Mouse (Mus musculus): ENCODE measurements around the gene B3galt4. TPM values are rescaled to one million over a fixed set of nuclear protein-coding genes. Genes with fewer than 3 reads are reported as not detected.

The B3galt4 gene
- polyA plus RNA-seq, 1 experiment from 2014 or later: 3.8 TPM

Other genes with a start within 250 kb of the B3galt4 start
- 71.0 and 85.3 TPM in 2 replicates for gene March2, start 232.8 kb downstream of the B3galt4 start, polyA plus RNA-seq (2014; fragmentation: Nextera tagmentation; extraction: Ambion mirVana)
- gene Rab11b, start 191.0 kb downstream of the B3galt4 start, polyA plus RNA-seq (2014; fragmentation: Nextera tagmentation; extraction: Ambion mirVana): 300 and 314 TPM in 2 replicates
- gene Angptl4, start 169.7 kb downstream of the B3galt4 start, polyA plus RNA-seq (2014; fragmentation: Nextera tagmentation; extraction: Ambion mirVana): 13.5 and 16.4 TPM in 2 replicates
- 53.8 and 54.2 TPM in 2 replicates for gene Kank3, start 141.0 kb downstream of the B3galt4 start, polyA plus RNA-seq (2014; fragmentation: Nextera tagmentation; extraction: Ambion mirVana)
- gene Rps28, start 126.9 kb downstream of the B3galt4 start, polyA plus RNA-seq (2014; fragmentation: Nextera tagmentation; extraction: Ambion mirVana): 653 and 768 TPM in 2 replicates
- 628 and 707 TPM in 2 replicates for gene Ndufa7, start 126.9 kb downstream of the B3galt4 start, polyA plus RNA-seq (2014; fragmentation: Nextera tagmentation; extraction: Ambion mirVana)
- gene Cd320, start 108.4 kb downstream of the B3galt4 start, polyA plus RNA-seq (2014; fragmentation: Nextera tagmentation; extraction: Ambion mirVana): 43.5 and 49.2 TPM in 2 replicates
- not detected in 2 replicates for gene Gm7029, start 77.7 kb downstream of the B3galt4 start, polyA plus RNA-seq (2014; fragmentation: Nextera tagmentation; extraction: Ambion mirVana)
- 4.5 and 5.4 TPM in 2 replicates for gene Kifc1, start 60.8 kb downstream of the B3galt4 start, polyA plus RNA-seq (2014; fragmentation: Nextera tagmentation; extraction: Ambion mirVana)
- 0.26 and 0.35 TPM in 2 replicates for gene Platr17, start 46.4 kb downstream of the B3galt4 start, polyA plus RNA-seq (2014; fragmentation: Nextera tagmentation; extraction: Ambion mirVana)
- 24.5 and 27.2 TPM in 2 replicates for gene Daxx, start 42.1 kb downstream of the B3galt4 start, polyA plus RNA-seq (2014; fragmentation: Nextera tagmentation; extraction: Ambion mirVana)
- 44.9 and 47.1 TPM in 2 replicates for gene Tapbp, start 35.6 kb downstream of the B3galt4 start, polyA plus RNA-seq (2014; fragmentation: Nextera tagmentation; extraction: Ambion mirVana)
- 4.5 and 8.9 TPM in 2 replicates for gene Zbtb22, start 35.6 kb downstream of the B3galt4 start, polyA plus RNA-seq (2014; fragmentation: Nextera tagmentation; extraction: Ambion mirVana)
- gene Rgl2, start 21.9 kb downstream of the B3galt4 start, polyA plus RNA-seq (2014; fragmentation: Nextera tagmentation; extraction: Ambion mirVana): 30.3 and 38.9 TPM in 2 replicates
- gene Pfdn6, start 11.1 kb downstream of the B3galt4 start, polyA plus RNA-seq (2014; fragmentation: Nextera tagmentation; extraction: Ambion mirVana): 110 TPM in 2 replicates
- gene Wdr46, start 10.8 kb downstream of the B3galt4 start, polyA plus RNA-seq (2014; fragmentation: Nextera tagmentation; extraction: Ambion mirVana): 14.7 and 15.5 TPM in 2 replicates
- 27.6 and 30.6 TPM in 2 replicates for gene Vps52, start 4.3 kb upstream of the B3galt4 start, polyA plus RNA-seq (2014; fragmentation: Nextera tagmentation; extraction: Ambion mirVana)
- gene Rps18, start 4.5 kb upstream of the B3galt4 start, polyA plus RNA-seq (2014; fragmentation: Nextera tagmentation; extraction: Ambion mirVana): 1,085 and 1,186 TPM in 2 replicates
- 32.3 and 37.8 TPM in 2 replicates for gene H2-K1, start 48.9 kb upstream of the B3galt4 start, polyA plus RNA-seq (2014; fragmentation: Nextera tagmentation; extraction: Ambion mirVana)
- 5.4 and 7.4 TPM in 2 replicates for gene Ring1, start 73.2 kb upstream of the B3galt4 start, polyA plus RNA-seq (2014; fragmentation: Nextera tagmentation; extraction: Ambion mirVana)
- gene H2-Ke6, start 76.6 kb upstream of the B3galt4 start, polyA plus RNA-seq (2014; fragmentation: Nextera tagmentation; extraction: Ambion mirVana): 46.8 and 57.7 TPM in 2 replicates
- 48.0 and 53.2 TPM in 2 replicates for gene Slc39a7, start 80.2 kb upstream of the B3galt4 start, polyA plus RNA-seq (2014; fragmentation: Nextera tagmentation; extraction: Ambion mirVana)
- gene Rxrb, start 80.3 kb upstream of the B3galt4 start, polyA plus RNA-seq (2014; fragmentation: Nextera tagmentation; extraction: Ambion mirVana): 14.2 and 16.4 TPM in 2 replicates
- 0.32 and 0.51 TPM in 2 replicates for gene Col11a2, start 87.9 kb upstream of the B3galt4 start, polyA plus RNA-seq (2014; fragmentation: Nextera tagmentation; extraction: Ambion mirVana)
- gene H2-Oa, start 140.9 kb upstream of the B3galt4 start, polyA plus RNA-seq (2014; fragmentation: Nextera tagmentation; extraction: Ambion mirVana): 0.78 TPM in 1 of 2 replicates, not detected in the other
- 5.7 and 9.3 TPM in 2 replicates for gene H2-DMa, start 168.1 kb upstream of the B3galt4 start, polyA plus RNA-seq (2014; fragmentation: Nextera tagmentation; extraction: Ambion mirVana)
- gene Brd2, start 171.1 kb upstream of the B3galt4 start, polyA plus RNA-seq (2014; fragmentation: Nextera tagmentation; extraction: Ambion mirVana): 72.8 and 74.9 TPM in 2 replicates
- 0.32 and 0.36 TPM in 2 replicates for gene H2-DMb2, start 191.8 kb upstream of the B3galt4 start, polyA plus RNA-seq (2014; fragmentation: Nextera tagmentation; extraction: Ambion mirVana)
- 0.38 and 0.62 TPM in 2 replicates for gene H2-DMb1, start 201.6 kb upstream of the B3galt4 start, polyA plus RNA-seq (2014; fragmentation: Nextera tagmentation; extraction: Ambion mirVana)
- gene Tap1, start 236.1 kb upstream of the B3galt4 start, polyA plus RNA-seq (2014; fragmentation: Nextera tagmentation; extraction: Ambion mirVana): 1.7 and 1.9 TPM in 2 replicates
- 1.6 and 1.7 TPM in 2 replicates for gene Psmb9, start 236.3 kb upstream of the B3galt4 start, polyA plus RNA-seq (2014; fragmentation: Nextera tagmentation; extraction: Ambion mirVana)
- 4.4 and 4.6 TPM in 2 replicates for gene Psmb8, start 246.2 kb upstream of the B3galt4 start, polyA plus RNA-seq (2014; fragmentation: Nextera tagmentation; extraction: Ambion mirVana)